Mouse (Mus musculus): Measurements from ENCODE around the gene Wdr3. TPM values are rescaled to one million over a fixed set of nuclear protein-coding genes. Genes with fewer than 3 reads are reported as not detected.

Gene Wdr3
- 10 to 100 TPM; 25.0 to 37.5 TPM for total RNA-seq (2023)

GRCm38 (mm10) chr3:100162315-100163105 is at the start of gene Wdr3, which contains the start of gene Gdap2:
TSS of gene Wdr3 (minus strand) at chr3:100162407.
TSS of gene Gdap2 (plus strand) at chr3:100162381.

Other genes starting within 250 kb of the Wdr3 start
- 10 to 100 TPM; 28.2 to 36.2 TPM for gene Gdap2, start within 50 bp of the Wdr3 start, total RNA-seq (2023)

Measured in neutrophil, adult 59 days (primary cell).